Mouse (Mus musculus): ENCODE measurements around the gene Anapc15. TPM values are rescaled to one million over a fixed set of nuclear protein-coding genes. Genes with fewer than 3 reads are reported as not detected.

The Anapc15 gene
- 26.5 TPM for polyA plus RNA-seq (2014; fragmentation: Illumina TruSeq; extraction: RNeasy Lipid Tissue Mini Kit (QIAGEN cat#74804); ENCODE audit: low read depth, low replicate concordance)

GRCm38 (mm10) chr7:101863415-101863814 lies at the start of gene Anapc15:
Gene Anapc15 (plus strand): TSS chr7:101863715.

GRCm38 (mm10) chr7:101817861-101818401 lies 45.6 kb upstream of the Anapc15 start, which contains the start of gene Phox2a:
Gene Phox2a (plus strand): TSS chr7:101818313.

GRCm38 (mm10) chr7:101837606-101838471 lies 25.7 kb upstream of the Anapc15 start, which contains the start of gene Inppl1:
Gene Inppl1 (minus strand): TSS chr7:101838229.

GRCm38 (mm10) chr7:101857094-101857493 lies 6.4 kb upstream of the Anapc15 start, which contains the start of gene Folr2:
Gene Folr2 (minus strand): TSS chr7:101857194.

GRCm38 (mm10) chr7:101870629-101871028 lies 7.1 kb downstream of the Anapc15 start, which contains the start of gene Folr1:
Gene Folr1 (minus strand): TSS chr7:101870788.

GRCm38 (mm10) chr7:101905561-101906286 lies 42.2 kb downstream of the Anapc15 start, which contains the start of gene Lamtor1:
Gene Lamtor1 (plus strand): TSS chr7:101905904.

GRCm38 (mm10) chr7:101906287-101906681 lies 42.8 kb downstream of the Anapc15 start, which contains the start of gene Tomt:
Gene Tomt (minus strand): TSS chr7:101906359.

GRCm38 (mm10) chr7:101933751-101934240 lies 70.3 kb downstream of the Anapc15 start, which contains the start of the genes Lrrc51 and Numa1:
Gene Lrrc51 (minus strand): TSS chr7:101933895.
Gene Numa1 (plus strand): TSS chr7:101934111.

Other genes with a start within 250 kb of the Anapc15 start
- 54.5 TPM for gene Clpb, start 200.1 kb upstream of the Anapc15 start, polyA plus RNA-seq (2014; fragmentation: Illumina TruSeq; extraction: RNeasy Lipid Tissue Mini Kit (QIAGEN cat#74804); ENCODE audit: low read depth, low replicate concordance)
- not detected for gene Phox2a, start 45.4 kb upstream of the Anapc15 start, polyA plus RNA-seq (2014; fragmentation: Illumina TruSeq; extraction: RNeasy Lipid Tissue Mini Kit (QIAGEN cat#74804); ENCODE audit: low read depth, low replicate concordance)
- gene Inppl1, start 25.5 kb upstream of the Anapc15 start, polyA plus RNA-seq (2014; fragmentation: Illumina TruSeq; extraction: RNeasy Lipid Tissue Mini Kit (QIAGEN cat#74804); ENCODE audit: low read depth, low replicate concordance) = 45.5 TPM
- 58.4 TPM for gene Folr2, start 6.5 kb upstream of the Anapc15 start, polyA plus RNA-seq (2014; fragmentation: Illumina TruSeq; extraction: RNeasy Lipid Tissue Mini Kit (QIAGEN cat#74804); ENCODE audit: low read depth, low replicate concordance)
- gene Folr1, start 7.1 kb downstream of the Anapc15 start, polyA plus RNA-seq (2014; fragmentation: Illumina TruSeq; extraction: RNeasy Lipid Tissue Mini Kit (QIAGEN cat#74804); ENCODE audit: low read depth, low replicate concordance) = 41.9 TPM
- gene Lamtor1, start 42.2 kb downstream of the Anapc15 start, polyA plus RNA-seq (2014; fragmentation: Illumina TruSeq; extraction: RNeasy Lipid Tissue Mini Kit (QIAGEN cat#74804); ENCODE audit: low read depth, low replicate concordance) = 159 TPM
- 0.65 TPM for gene Tomt, start 42.6 kb downstream of the Anapc15 start, polyA plus RNA-seq (2014; fragmentation: Illumina TruSeq; extraction: RNeasy Lipid Tissue Mini Kit (QIAGEN cat#74804); ENCODE audit: low read depth, low replicate concordance)
- 58.8 TPM for gene Lrrc51, start 70.2 kb downstream of the Anapc15 start, polyA plus RNA-seq (2014; fragmentation: Illumina TruSeq; extraction: RNeasy Lipid Tissue Mini Kit (QIAGEN cat#74804); ENCODE audit: low read depth, low replicate concordance)
- 93.3 TPM for gene Numa1, start 70.4 kb downstream of the Anapc15 start, polyA plus RNA-seq (2014; fragmentation: Illumina TruSeq; extraction: RNeasy Lipid Tissue Mini Kit (QIAGEN cat#74804); ENCODE audit: low read depth, low replicate concordance)
- 9.5 TPM for gene Il18bp, start 155.0 kb downstream of the Anapc15 start, polyA plus RNA-seq (2014; fragmentation: Illumina TruSeq; extraction: RNeasy Lipid Tissue Mini Kit (QIAGEN cat#74804); ENCODE audit: low read depth, low replicate concordance)
- gene Rnf121, start 201.8 kb downstream of the Anapc15 start, polyA plus RNA-seq (2014; fragmentation: Illumina TruSeq; extraction: RNeasy Lipid Tissue Mini Kit (QIAGEN cat#74804); ENCODE audit: low read depth, low replicate concordance) = 26.7 TPM
- 17.4 TPM for gene Xndc1, start 201.8 kb downstream of the Anapc15 start, polyA plus RNA-seq (2014; fragmentation: Illumina TruSeq; extraction: RNeasy Lipid Tissue Mini Kit (QIAGEN cat#74804); ENCODE audit: low read depth, low replicate concordance)
- 0.87 TPM for gene Xntrpc, start 202.0 kb downstream of the Anapc15 start, polyA plus RNA-seq (2014; fragmentation: Illumina TruSeq; extraction: RNeasy Lipid Tissue Mini Kit (QIAGEN cat#74804); ENCODE audit: low read depth, low replicate concordance)
- 1.0 TPM for gene Trpc2, start 219.4 kb downstream of the Anapc15 start, polyA plus RNA-seq (2014; fragmentation: Illumina TruSeq; extraction: RNeasy Lipid Tissue Mini Kit (QIAGEN cat#74804); ENCODE audit: low read depth, low replicate concordance)
- gene Art1, start 238.0 kb downstream of the Anapc15 start, polyA plus RNA-seq (2014; fragmentation: Illumina TruSeq; extraction: RNeasy Lipid Tissue Mini Kit (QIAGEN cat#74804); ENCODE audit: low read depth, low replicate concordance) = 0.36 TPM
- gene Art5, start 245.8 kb downstream of the Anapc15 start, polyA plus RNA-seq (2014; fragmentation: Illumina TruSeq; extraction: RNeasy Lipid Tissue Mini Kit (QIAGEN cat#74804); ENCODE audit: low read depth, low replicate concordance) = 2.0 TPM

All from adipose tissue, adult 10 weeks (tissue).